Mouse (Mus musculus): ENCODE measurements at regions not wholly inside any gene's neighbourhood (a gene's known extent, or its start where the extent isn't known, plus 50 kb on each side); places are given as distances from the start of the nearest gene placed in this dataset.

GRCm38 (mm10) chr5:129361527-129361926, 139.5 kb upstream of the Sfswap start:
- TF ChIP-seq CTCF (IDR thresholded peaks at IDR 0.05; ENCODE audit: low read depth, low read length) (no peak), TAL1 (conservative IDR thresholded peaks at IDR 0.05; ENCODE audit: low read depth, low read length) (no peak)
